Mouse (Mus musculus): ENCODE measurements around the gene Pbxip1. TPM values are rescaled to one million over a fixed set of nuclear protein-coding genes. Genes with fewer than 3 reads are reported as not detected.

Gene Pbxip1
- total RNA-seq (2017), result 13.6 and 21.3 TPM in 2 replicates

- peak; percentile 75 for ATAC-seq (replicated peaks; ENCODE audit: low read depth, poor library complexity, severe bottlenecking)
Observed at GRCm38 (mm10) chr3:89436176-89437113, at the start of gene Pbxip1. Pbxip1 (plus strand) TSS chr3:89436706.

GRCm38 (mm10) chr3:89387632-89388031 lies 48.9 kb upstream of the Pbxip1 start:
- ATAC-seq (replicated peaks; ENCODE audit: low read depth, poor library complexity, severe bottlenecking), result peak; percentile 31

DNA sequence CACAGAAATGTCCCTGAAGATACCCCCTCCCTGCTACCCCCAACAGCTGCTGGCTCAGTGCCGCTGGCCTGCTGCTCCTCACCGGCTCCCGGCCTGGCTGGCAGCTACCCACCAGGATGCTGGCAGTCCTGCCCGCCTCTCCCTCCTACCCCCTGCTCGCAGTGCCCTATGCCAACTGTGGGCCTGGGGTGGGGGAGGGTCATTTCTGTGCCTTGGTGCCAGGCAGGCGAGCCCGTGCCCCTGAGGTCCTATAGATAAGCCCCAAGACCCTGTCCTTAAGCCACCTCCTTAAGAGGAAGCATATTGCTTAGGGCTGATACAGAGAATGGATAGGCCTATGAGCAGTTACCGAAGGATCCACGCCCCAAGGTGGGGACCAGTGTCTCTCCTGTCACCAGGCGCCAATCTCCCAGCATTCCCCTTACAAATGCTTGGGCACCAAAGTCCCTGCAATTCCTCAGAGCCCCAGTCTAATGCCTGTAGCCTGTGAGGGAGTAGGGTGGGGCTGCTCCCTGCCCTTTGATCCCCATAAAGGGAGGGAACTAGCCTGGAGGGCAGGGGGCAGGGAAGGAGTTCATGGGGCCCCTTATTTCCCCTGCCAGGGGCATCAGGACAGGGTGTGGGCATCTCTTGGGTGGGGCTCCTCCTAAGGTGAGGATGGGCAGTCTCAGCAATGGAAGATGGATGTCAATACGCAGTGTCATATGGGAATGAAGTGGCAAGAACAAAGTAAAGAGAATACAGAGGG lies 48.2 kb upstream of the Pbxip1 start:
- peak; percentile 20; the same call in 1 of the 2 replicates for ATAC-seq (replicated peaks; ENCODE audit: low read depth, poor library complexity, severe bottlenecking)

GRCm38 (mm10) chr3:89388901-89389740 lies 47.4 kb upstream of the Pbxip1 start:
- no peak for ATAC-seq (replicated peaks; ENCODE audit: low read depth, poor library complexity, severe bottlenecking)

GRCm38 (mm10) chr3:89390111-89390515 lies 46.4 kb upstream of the Pbxip1 start:
- ATAC-seq (replicated peaks; ENCODE audit: low read depth, poor library complexity, severe bottlenecking), result no peak

- no peak for ATAC-seq (replicated peaks; ENCODE audit: low read depth, poor library complexity, severe bottlenecking)
Observed at GRCm38 (mm10) chr3:89390699-89391662, 45.5 kb upstream of the Pbxip1 start.

DNA sequence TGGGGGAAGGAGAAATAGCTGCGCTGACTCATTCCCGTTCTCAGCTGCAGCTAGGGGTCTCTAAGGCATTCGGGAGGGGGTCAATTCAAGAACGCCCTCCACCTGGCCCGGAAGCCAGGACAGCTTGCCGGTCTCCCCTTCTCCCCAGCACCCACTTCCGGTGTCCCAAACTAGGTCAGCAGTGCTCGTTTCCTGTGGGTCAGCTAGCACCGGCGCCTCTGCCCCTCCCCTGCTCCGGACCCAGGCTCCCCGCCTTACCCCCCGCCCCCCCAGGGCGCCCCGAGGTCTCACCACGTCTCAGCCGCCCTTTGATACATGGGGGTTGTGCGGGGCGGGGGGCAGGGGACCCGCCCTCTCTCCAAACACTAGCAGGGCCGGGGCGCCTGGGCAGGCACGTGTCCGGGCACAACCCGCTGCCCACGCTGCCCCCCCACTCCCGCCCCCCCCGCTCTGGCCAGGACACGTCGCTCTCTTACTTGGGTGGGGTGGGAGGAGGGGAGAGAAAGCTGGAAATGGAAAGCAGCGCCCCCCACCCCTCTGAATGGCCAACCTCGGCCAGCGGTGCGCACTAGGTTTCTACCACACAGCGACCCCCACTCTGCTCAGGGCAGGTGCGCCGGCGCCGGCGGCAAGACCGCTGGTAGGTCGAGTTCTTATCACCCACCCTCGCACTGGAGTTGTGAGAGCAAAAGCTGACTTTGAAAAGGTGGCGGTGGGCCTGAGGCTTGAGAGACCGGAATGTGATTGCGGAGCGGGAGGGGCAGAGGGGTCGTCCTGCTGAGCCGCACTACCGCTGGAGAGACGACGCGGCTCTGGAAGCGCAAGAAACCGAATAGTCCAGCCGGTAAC lies 44.6 kb upstream of the Pbxip1 start:
- no peak for ATAC-seq (replicated peaks; ENCODE audit: low read depth, poor library complexity, severe bottlenecking)

GRCm38 (mm10) chr3:89392871-89393311 lies 43.6 kb upstream of the Pbxip1 start:
- ATAC-seq (replicated peaks; ENCODE audit: low read depth, poor library complexity, severe bottlenecking), result no peak

DNA sequence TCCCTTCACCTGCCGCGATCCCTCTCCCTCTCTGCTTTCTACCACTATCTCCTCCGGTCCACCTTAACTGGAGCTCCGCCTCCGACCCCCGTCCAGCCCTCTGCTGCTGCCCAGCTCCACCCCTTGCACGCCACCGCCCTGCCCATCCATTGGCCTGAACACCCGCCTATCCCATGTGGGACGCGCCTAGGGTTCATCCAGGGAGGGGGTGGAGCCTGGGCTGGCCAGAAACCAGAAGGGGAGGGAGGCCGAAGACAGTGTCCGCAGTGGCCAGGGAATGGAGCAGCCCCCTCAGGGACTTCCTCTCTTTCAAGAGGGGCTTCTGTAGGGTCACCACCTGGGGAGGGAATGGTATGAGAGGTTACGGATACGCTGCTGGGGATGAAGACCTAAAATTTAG lies 42.9 kb upstream of the Pbxip1 start:
- ATAC-seq (replicated peaks; ENCODE audit: low read depth, poor library complexity, severe bottlenecking), result peak; percentile 79

DNA sequence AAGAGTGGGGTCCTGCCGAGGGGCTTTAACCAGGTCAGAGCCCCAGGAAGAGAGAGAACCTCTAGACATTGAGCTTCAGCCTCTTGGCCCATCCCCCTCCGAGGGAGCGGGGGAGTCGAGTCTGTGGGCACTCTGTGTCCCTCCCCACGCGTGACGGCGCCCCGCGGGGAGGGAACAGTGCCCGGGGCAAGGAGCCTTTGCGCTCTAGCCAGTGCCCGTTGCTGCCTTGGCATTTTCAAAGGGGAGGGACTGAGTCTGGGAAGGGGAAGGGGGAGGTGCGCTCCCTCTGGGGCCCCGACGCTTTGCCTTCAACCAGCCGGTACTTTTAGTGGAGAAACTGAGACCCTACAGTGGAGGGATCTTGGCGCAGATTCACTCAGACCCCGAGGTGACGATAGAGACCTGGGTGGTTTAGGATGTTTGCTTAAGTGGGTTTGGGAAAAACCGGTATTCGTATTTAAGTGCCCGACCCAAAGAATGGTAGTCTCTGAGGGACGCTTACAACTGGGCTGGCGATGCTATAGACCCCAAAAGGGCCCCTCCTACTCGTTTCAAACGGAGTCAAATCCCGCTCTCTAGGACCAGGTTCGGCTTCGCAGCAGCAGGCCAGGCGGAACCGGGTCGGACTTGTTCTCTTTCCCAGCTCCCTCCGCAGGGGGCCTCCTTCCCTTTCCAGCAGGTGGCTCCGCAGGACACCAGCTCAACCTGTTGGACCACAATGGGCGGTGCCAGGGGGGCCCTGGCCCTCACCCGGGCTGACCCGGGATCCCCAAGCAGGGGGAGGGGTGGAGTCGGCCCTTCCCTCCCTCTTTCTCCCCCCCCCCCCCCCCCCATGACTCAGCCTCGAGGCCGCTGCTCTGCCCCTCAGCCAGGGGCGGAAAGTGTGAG lies 42.3 kb upstream of the Pbxip1 start, which contains the start of gene Zbtb7b:
TSS of gene Zbtb7b (minus strand) at position 771 of the 888 bp plus-strand sequence.
- ATAC-seq (replicated peaks; ENCODE audit: low read depth, poor library complexity, severe bottlenecking), result peak; percentile 62

- peak; percentile 12 for ATAC-seq (replicated peaks; ENCODE audit: low read depth, poor library complexity, severe bottlenecking)
Observed at GRCm38 (mm10) chr3:89394894-89395256, 41.6 kb upstream of the Pbxip1 start.

DNA sequence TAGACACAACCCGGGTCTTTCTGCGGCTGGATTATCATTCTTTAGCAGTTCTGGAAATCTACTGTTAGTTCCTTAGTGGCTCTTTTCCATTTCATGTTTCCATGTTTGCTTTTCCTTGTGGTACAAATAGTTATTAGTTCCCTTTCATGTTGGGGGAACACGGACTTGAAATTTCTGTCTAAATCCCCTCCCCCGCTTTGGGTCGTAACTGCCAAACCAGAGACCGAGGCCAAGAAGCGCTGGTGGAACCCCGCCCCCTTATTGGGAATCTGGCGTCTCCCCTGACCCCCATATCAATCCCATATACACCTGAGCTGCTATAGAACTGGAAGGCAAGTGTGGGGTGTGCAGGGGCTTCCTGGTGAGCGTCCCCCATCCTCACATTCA lies 41.1 kb upstream of the Pbxip1 start:
- ATAC-seq (replicated peaks; ENCODE audit: low read depth, poor library complexity, severe bottlenecking), result no peak

DNA sequence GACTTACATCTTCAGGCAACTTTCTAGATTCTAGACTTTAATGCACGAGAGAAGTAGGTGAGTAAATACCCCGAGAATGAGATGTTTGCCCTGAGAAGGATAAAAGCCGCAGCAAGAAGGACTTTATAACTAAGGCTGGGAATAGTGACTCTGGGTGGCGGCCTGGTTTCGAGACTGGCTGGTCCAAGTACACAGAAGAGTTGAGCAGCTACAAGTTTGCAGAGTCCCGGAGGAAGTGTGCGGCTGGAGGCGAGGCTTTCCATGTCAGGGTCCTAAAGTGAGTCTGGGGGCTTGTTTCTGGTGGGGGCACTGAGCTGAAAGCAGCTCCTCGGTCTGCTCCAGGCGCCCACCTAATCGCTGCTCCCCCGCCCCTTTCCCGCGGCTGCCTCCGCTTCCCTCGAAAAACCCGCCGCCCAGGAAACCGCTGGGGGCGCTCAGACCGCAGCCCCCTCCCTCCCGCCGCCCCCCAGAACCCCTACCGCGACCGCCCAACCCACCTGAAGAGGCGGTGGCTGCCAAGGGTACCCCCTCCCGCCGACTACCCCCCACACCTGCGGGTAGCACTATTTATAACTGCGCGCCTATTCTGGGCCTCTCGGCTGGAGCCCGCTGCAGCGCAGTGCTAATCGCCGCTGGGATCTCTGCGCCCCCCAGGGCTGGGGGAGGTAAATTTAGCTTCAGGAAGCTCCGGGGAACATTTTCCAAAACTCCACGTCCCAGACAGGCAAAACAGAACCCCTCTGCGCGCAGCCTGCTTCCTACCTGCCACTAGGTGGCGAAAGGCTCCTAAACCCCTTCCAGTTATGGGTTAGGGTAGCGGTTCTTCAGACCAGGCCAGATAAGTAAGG lies 40.5 kb upstream of the Pbxip1 start:
- 0 out of 2 replicates have a peak, but pooled peaks have one; percentile 20 for ATAC-seq (replicated peaks; ENCODE audit: low read depth, poor library complexity, severe bottlenecking)

DNA sequence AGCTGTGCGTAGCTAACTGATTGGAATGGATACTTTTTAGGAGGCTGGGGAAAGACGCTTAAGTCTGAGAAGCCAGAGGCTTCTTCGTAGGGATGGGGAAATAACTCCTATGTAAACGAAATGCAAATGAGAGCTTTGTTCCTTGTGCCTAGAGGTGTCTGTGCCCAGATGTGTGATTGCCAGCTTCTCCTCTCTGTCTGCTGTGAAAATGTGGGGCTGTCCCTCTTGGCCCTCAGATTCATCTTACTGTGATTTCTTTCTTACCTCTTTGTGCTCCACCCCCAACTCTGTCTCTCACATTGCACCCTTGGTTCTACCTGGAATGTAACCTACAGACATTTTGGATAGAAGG lies 39.9 kb upstream of the Pbxip1 start:
- no peak for ATAC-seq (replicated peaks; ENCODE audit: low read depth, poor library complexity, severe bottlenecking)

DNA sequence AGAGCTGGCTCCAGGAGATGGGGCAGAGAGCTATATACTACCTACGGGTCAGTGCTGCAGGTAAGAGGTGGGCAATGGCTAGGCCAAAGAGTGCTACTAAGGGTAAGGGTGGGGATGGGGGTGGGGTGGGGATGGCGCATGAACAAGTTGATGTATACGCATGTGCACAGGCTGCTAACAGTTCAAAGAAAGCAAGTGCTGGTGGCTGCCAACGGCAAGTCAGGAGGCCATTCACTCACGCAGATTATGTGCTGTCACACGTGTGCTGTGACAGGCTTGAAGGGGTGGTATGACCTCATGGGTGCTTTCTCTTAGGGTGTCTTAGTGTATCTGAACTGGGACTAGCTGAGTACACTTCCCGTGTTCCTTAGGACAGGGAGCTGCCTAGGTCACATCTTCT lies 35.2 kb upstream of the Pbxip1 start:
- no peak for ATAC-seq (replicated peaks; ENCODE audit: low read depth, poor library complexity, severe bottlenecking)

DNA sequence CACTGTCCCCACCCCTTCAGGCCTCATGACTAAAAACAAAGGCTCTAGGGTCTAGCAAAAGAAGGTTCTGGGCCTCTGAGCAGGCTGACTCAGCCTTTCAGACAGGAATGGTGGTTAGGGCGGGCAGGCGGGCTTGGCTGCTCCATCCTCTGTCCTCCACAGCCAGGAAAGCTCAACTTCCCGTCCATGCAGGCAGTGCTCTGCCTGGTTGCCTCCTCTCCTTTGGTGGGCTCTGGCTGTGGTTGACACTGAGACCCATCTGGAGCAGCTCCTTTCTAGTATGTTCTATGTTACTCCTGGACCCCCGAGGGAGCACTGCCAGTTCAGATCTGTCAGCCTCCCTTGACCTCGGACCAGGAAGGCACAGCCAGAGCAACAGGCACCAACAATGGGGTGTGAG lies 33.8 kb upstream of the Pbxip1 start, which contains the start of gene Lenep:
TSS of gene Lenep (minus strand) at position 101 of the 400 bp plus-strand sequence.
- no peak for ATAC-seq (replicated peaks; ENCODE audit: low read depth, poor library complexity, severe bottlenecking)

All from common myeloid progenitor, adult 5-6 weeks (primary cell).